Mouse (Mus musculus) kidney, adult 2 months (tissue): ENCODE results near the gene Trmt11.

Experiments
- CTCF ChIP-seq: fragments of 200-500 bp; conservative IDR thresholded peaks from 2 replicates; pipeline ENCODE4 v1.5.1; 2011; ENCODE audit warnings: low read depth, mild to moderate bottlenecking, control low read depth, low read length, moderate library complexity, mixed read lengths; ENCODE audit not compliant: insufficient read depth, insufficient read length
- POLR2A ChIP-seq: fragments of 200-500 bp; IDR thresholded peaks from one replicate; pipeline ENCODE4 v1.6.1; 2011; ENCODE audit warnings: low read depth, low read length, control low read depth

DNA sequence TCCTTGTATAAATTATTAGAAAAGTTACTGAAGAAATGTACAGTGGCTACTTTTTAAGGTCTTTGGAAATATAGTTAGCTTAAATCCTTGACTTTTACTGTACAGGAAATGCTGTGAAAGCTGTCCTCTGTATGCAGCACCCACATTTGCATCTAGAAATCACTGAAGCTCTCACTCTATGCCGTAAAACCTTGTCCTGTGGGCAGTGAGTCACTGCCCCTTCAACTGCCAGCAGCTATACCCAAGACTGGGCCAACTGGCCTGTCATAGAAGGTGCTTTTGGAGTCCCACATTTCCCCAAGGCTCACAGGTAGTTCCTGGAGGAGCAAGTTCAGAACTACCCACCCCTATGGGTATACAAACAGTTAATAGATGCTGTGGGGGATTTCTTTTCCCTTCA is 48.2 kb downstream of the Trmt11 start:
- TF ChIP-seq POLR2A (no peak), CTCF (no peak)
